Mouse (Mus musculus): Measurements from ENCODE around the gene Syt11. TPM values are rescaled to one million over a fixed set of nuclear protein-coding genes. Genes with fewer than 3 reads are reported as not detected.
"Not testable (repeated sequence)": the region's sequence is repeated elsewhere in the genome, so short reads cannot be mapped to it uniquely, and the experiment has no call there.

The Syt11 gene
- polyA plus RNA-seq, 1 experiment from 2014 or later: 200 TPM

GRCm38 (mm10) chr3:88717198-88717798 lies 57.7 kb downstream of the Syt11 start:
- Histone ChIP-seq H3K4me3 (replicated peaks) (peak overlapping the region; percentile 60), H3K9me3 (no peaks in the 10 kb centered on the region), H3K27me3 (no peaks in the 10 kb centered on the region), H3K9ac (replicated peaks) (peak overlapping the region; percentile 68), H3K4me2 (replicated peaks) (peak overlapping the region; percentile 74), H3K4me1 (replicated peaks) (peaks cover 26% of the 10 kb centered on the region), H3K36me3 (peaks cover 41% of the 10 kb centered on the region), H3K27ac (peak overlapping the region; percentile 40; the same call in 1 of the 2 replicates)
- ATAC-seq: peak; percentile 72
- WGBS: 6% methylated on average over 9 of the region's 9 CpGs

GRCm38 (mm10) chr3:88716399-88717197 lies 58.4 kb downstream of the Syt11 start, which contains the start of gene Rit1:
Gene Rit1 (plus strand): TSS chr3:88716838.
- H3K27me3 ChIP-seq: no peaks in the 10 kb centered on the region

GRCm38 (mm10) chr3:88715716-88716115 lies 59.2 kb downstream of the Syt11 start:
- not testable (repeated sequence) for H3K4me2 ChIP-seq (replicated peaks); H3K27me3 ChIP-seq; H3K27ac ChIP-seq; H3K4me3 ChIP-seq (replicated peaks); H3K9ac ChIP-seq (replicated peaks); ATAC-seq; H3K9me3 ChIP-seq
- Histone ChIP-seq H3K36me3 (peaks cover 45% of the 10 kb centered on the region), H3K4me1 (replicated peaks) (peaks cover 26% of the 10 kb centered on the region)
- WGBS: 86% methylated on average over 5 of the region's 5 CpGs

More at GRCm38 (mm10) chr3:88716399-88717197, 58.4 kb downstream of the Syt11 start, which contains the start of gene Rit1:
- Histone ChIP-seq H3K4me2 (replicated peaks) (peak within 1 kb of the TSS; percentile 74), H3K4me1 (replicated peaks) (peaks cover 26% of the 10 kb centered on the region), H3K36me3 (peaks cover 44% of the 10 kb centered on the region), H3K27ac (peak within 1 kb of the TSS; percentile 40; the same call in 1 of the 2 replicates), H3K4me3 (replicated peaks) (peak within 1 kb of the TSS; percentile 60), H3K9me3 (no peaks in the 10 kb centered on the region), H3K9ac (replicated peaks) (peak within 1 kb of the TSS; percentile 68)
- WGBS: 2% methylated on average over 27 of the region's 27 CpGs
- ATAC-seq: peak; percentile 95

- WGBS: 95% methylated on average over 2 of the region's 2 CpGs
- Histone ChIP-seq H3K9ac (replicated peaks) (no peak overlapping the region), H3K36me3 (peaks cover 47% of the 10 kb centered on the region), H3K4me1 (replicated peaks) (peaks cover 26% of the 10 kb centered on the region), H3K27ac (no peak overlapping the region), H3K4me2 (replicated peaks) (no peak overlapping the region), H3K9me3 (no peaks in the 10 kb centered on the region), H3K4me3 (replicated peaks) (no peak overlapping the region), H3K27me3 (no peaks in the 10 kb centered on the region)
- ATAC-seq: no peak
Observed at GRCm38 (mm10) chr3:88714725-88715124, 60.2 kb downstream of the Syt11 start.

- Histone ChIP-seq H3K36me3 (peaks cover 52% of the 10 kb centered on the region), H3K4me3 (replicated peaks) (no peak overlapping the region), H3K27ac (no peak overlapping the region), H3K4me2 (replicated peaks) (no peak overlapping the region), H3K4me1 (replicated peaks) (peaks cover 16% of the 10 kb centered on the region), H3K9me3 (no peaks in the 10 kb centered on the region), H3K9ac (replicated peaks) (no peak overlapping the region), H3K27me3 (no peaks in the 10 kb centered on the region)
- 97% methylated on average over 4 of the region's 4 CpGs for WGBS
- ATAC-seq: no peak
Observed at GRCm38 (mm10) chr3:88713709-88714108, 61.3 kb downstream of the Syt11 start.

GRCm38 (mm10) chr3:88701222-88701621 lies 73.7 kb downstream of the Syt11 start:
- no peak overlapping the region for H3K4me2 ChIP-seq (replicated peaks)

GRCm38 (mm10) chr3:88700247-88700646 lies 74.7 kb downstream of the Syt11 start:
- 90% methylated on average over 3 of the region's 3 CpGs for WGBS
- no peak overlapping the region for H3K4me2 ChIP-seq (replicated peaks)
- no peak for ATAC-seq

More at GRCm38 (mm10) chr3:88701222-88701621, 73.7 kb downstream of the Syt11 start:
- Histone ChIP-seq H3K4me3 (replicated peaks) (no peak overlapping the region), H3K4me1 (replicated peaks) (no peaks in the 10 kb centered on the region), H3K36me3 (peaks cover 90% of the 10 kb centered on the region), H3K9ac (replicated peaks) (no peak overlapping the region), H3K27me3 (no peaks in the 10 kb centered on the region), H3K9me3 (no peaks in the 10 kb centered on the region), H3K27ac (no peak overlapping the region)
- 89% methylated on average over 3 of the region's 3 CpGs for WGBS
- ATAC-seq: no peak

GRCm38 (mm10) chr3:88698834-88699233 lies 76.1 kb downstream of the Syt11 start:
- ATAC-seq: no peak
- no peaks in the 10 kb centered on the region for H3K9me3 ChIP-seq
- no peak overlapping the region for H3K9ac ChIP-seq (replicated peaks)
- H3K36me3 ChIP-seq: peaks cover 93% of the 10 kb centered on the region
- H3K4me1 ChIP-seq (replicated peaks): no peaks in the 10 kb centered on the region
- 95% methylated on average over 6 of the region's 6 CpGs for WGBS
- H3K4me3 ChIP-seq (replicated peaks): no peak overlapping the region
- no peak overlapping the region for H3K4me2 ChIP-seq (replicated peaks)
- no peaks in the 10 kb centered on the region for H3K27me3 ChIP-seq
- H3K27ac ChIP-seq: no peak overlapping the region

More at GRCm38 (mm10) chr3:88700247-88700646, 74.7 kb downstream of the Syt11 start:
- Histone ChIP-seq H3K9me3 (no peaks in the 10 kb centered on the region), H3K36me3 (peaks cover 93% of the 10 kb centered on the region), H3K27me3 (no peaks in the 10 kb centered on the region), H3K27ac (no peak overlapping the region), H3K4me1 (replicated peaks) (no peaks in the 10 kb centered on the region), H3K9ac (replicated peaks) (no peak overlapping the region), H3K4me3 (replicated peaks) (no peak overlapping the region)

GRCm38 (mm10) chr3:88698051-88698450 lies 76.9 kb downstream of the Syt11 start:
- H3K4me3 ChIP-seq (replicated peaks): no peak overlapping the region
- no peak overlapping the region for H3K9ac ChIP-seq (replicated peaks)
- no peaks in the 10 kb centered on the region for H3K27me3 ChIP-seq
- no peak overlapping the region for H3K27ac ChIP-seq
- no peaks in the 10 kb centered on the region for H3K4me1 ChIP-seq (replicated peaks)
- no peak for ATAC-seq
- 93% methylated on average over 1 of the region's 1 CpGs for WGBS
- H3K36me3 ChIP-seq: peaks cover 92% of the 10 kb centered on the region
- H3K4me2 ChIP-seq (replicated peaks): no peak overlapping the region
- no peaks in the 10 kb centered on the region for H3K9me3 ChIP-seq

- no peak overlapping the region for H3K4me3 ChIP-seq (replicated peaks)
- ATAC-seq: no peak
- H3K27ac ChIP-seq: no peak overlapping the region
- no peak overlapping the region for H3K9ac ChIP-seq (replicated peaks)
- no peaks in the 10 kb centered on the region for H3K4me1 ChIP-seq (replicated peaks)
- no peaks in the 10 kb centered on the region for H3K27me3 ChIP-seq
- H3K36me3 ChIP-seq: peaks cover 96% of the 10 kb centered on the region
- no peak overlapping the region for H3K4me2 ChIP-seq (replicated peaks)
- no peaks in the 10 kb centered on the region for H3K9me3 ChIP-seq
Observed at GRCm38 (mm10) chr3:88695545-88695944, 79.4 kb downstream of the Syt11 start.

Data from midbrain, embryonic 13.5 days (tissue).